Mouse (Mus musculus): ENCODE measurements around the gene Esrrb. TPM values are rescaled to one million over a fixed set of nuclear protein-coding genes. Genes with fewer than 3 reads are reported as not detected.

Esrrb gene
- polyA plus RNA-seq, 1 experiment from 2014 or later = 0.71 TPM

DNA sequence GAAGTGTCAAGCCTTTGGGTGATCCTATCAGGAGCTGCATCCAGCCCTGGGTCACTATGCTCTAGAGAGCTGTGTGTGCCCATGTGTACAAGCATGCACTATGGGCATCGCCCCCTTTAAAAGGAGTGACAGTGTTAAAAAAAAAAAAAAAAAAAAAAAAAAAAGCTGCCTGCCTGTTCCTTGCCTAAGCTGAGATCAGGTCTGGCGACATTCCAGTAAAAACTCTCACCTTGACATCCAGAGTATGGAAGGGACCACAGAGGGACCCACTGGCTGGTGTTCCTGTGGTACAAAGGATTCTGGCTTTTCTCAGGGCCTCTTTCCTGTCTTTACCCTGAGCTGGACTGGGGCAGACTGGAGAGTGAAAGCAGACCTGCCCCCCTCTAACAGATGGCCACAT lies 66.7 kb downstream of the Esrrb start:
- 56% methylated on average over 2 of the region's 2 CpGs for WGBS
- Histone ChIP-seq H3K9me3 (no peaks in the 10 kb centered on the region), H3K27ac (no peak overlapping the region), H3K4me3 (no peak overlapping the region), H3K4me1 (replicated peaks) (peaks cover 22% of the 10 kb centered on the region), H3K27me3 (ENCODE audit: insufficient read depth, poor library complexity, severe bottlenecking) (peaks cover 54% of the 10 kb centered on the region), H3K36me3 (no peaks in the 10 kb centered on the region)
- no peak for DNase-seq (ENCODE audit: low spot score)

- no peaks in the 10 kb centered on the region for H3K9me3 ChIP-seq
- H3K4me1 ChIP-seq (replicated peaks) = peaks cover 20% of the 10 kb centered on the region
- 85% methylated on average over 5 of the region's 5 CpGs for WGBS
- no peak overlapping the region for H3K27ac ChIP-seq
- H3K27me3 ChIP-seq (ENCODE audit: insufficient read depth, poor library complexity, severe bottlenecking) = peaks cover 34% of the 10 kb centered on the region; the same call in 1 of the 2 replicates
- no peak for DNase-seq (ENCODE audit: low spot score)
- no peak overlapping the region for H3K4me3 ChIP-seq
- no peaks in the 10 kb centered on the region for H3K36me3 ChIP-seq
Observed at GRCm38 (mm10) chr12:86431671-86432070, 70.8 kb downstream of the Esrrb start.

DNA sequence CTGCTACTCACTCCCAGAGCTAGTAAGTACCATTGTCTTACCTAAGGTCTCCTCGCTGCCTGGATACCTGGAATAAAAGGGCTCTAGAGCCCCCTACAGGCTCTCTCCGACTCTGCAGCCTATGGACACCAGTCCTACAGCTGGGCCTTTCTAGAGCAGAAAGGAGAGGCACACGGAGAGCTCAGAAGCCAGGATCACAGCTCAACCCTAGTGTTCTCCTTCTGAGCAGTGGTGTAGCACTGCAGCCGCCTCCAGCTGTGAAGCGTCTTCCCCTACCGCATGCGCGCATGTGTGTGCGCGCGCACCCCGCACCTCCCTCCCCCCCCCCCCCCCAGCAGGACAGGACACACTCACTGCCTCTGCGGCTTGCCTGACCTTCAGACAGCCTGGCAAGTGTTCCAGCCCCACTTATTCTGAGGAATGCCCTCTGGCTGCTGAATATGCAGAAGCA lies 72.5 kb downstream of the Esrrb start:
- H3K27me3 ChIP-seq (ENCODE audit: insufficient read depth, poor library complexity, severe bottlenecking) = peaks cover 38% of the 10 kb centered on the region
- H3K4me1 ChIP-seq (replicated peaks) = peaks cover 14% of the 10 kb centered on the region
- peak; percentile 80 for DNase-seq (ENCODE audit: low spot score)
- 4% methylated on average over 13 of the region's 13 CpGs for WGBS
- no peaks in the 10 kb centered on the region for H3K36me3 ChIP-seq
- H3K27ac ChIP-seq = 0 out of 2 replicates have a peak overlapping the region, but pooled peaks have one; percentile 46
- H3K4me3 ChIP-seq = peak overlapping the region; percentile 36
- no peaks in the 10 kb centered on the region for H3K9me3 ChIP-seq

- peaks cover 14% of the 10 kb centered on the region for H3K4me1 ChIP-seq (replicated peaks)
- no peak for DNase-seq (ENCODE audit: low spot score)
- H3K9me3 ChIP-seq = no peaks in the 10 kb centered on the region
- no peak overlapping the region for H3K4me3 ChIP-seq
- peaks cover 28% of the 10 kb centered on the region for H3K27me3 ChIP-seq (ENCODE audit: insufficient read depth, poor library complexity, severe bottlenecking)
- 84% methylated on average over 13 of the region's 13 CpGs for WGBS
- H3K27ac ChIP-seq = no peak overlapping the region
- no peaks in the 10 kb centered on the region for H3K36me3 ChIP-seq
Observed at GRCm38 (mm10) chr12:86435651-86436050, 74.7 kb downstream of the Esrrb start.

- 84% methylated on average over 5 of the region's 5 CpGs for WGBS
- H3K4me3 ChIP-seq = no peak overlapping the region
- 0 out of 2 replicates have a peak, but pooled peaks cover 3% of the 10 kb centered on the region for H3K9me3 ChIP-seq
- H3K4me1 ChIP-seq (replicated peaks) = no peaks in the 10 kb centered on the region
- no peak for DNase-seq (ENCODE audit: low spot score)
- no peaks in the 10 kb centered on the region for H3K27me3 ChIP-seq (ENCODE audit: insufficient read depth, poor library complexity, severe bottlenecking)
- H3K27ac ChIP-seq = no peak overlapping the region
- H3K36me3 ChIP-seq = no peaks in the 10 kb centered on the region
Observed at GRCm38 (mm10) chr12:86450848-86451247, 89.9 kb downstream of the Esrrb start.

DNA sequence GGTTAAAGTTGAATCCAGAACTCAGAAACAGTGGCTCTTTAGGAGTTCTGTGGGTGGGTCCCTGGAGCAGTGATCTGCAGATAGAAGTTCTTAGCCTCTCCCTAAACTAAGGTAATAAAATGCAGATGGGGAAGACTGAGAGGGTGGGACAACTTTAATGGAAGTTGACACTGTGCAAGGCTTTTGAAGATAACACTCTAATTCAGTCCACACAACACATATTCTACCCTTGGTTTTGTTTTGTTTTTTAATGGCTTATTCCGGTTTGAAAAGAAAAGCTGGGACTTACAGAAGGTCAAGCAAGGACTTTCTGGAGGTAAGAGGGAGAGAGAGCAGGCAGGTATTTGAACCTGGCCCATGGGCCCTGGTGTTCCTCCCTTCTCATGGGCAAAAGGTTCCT lies 94.1 kb downstream of the Esrrb start:
- Histone ChIP-seq H3K36me3 (no peaks in the 10 kb centered on the region), H3K4me3 (no peak overlapping the region), H3K27me3 (ENCODE audit: insufficient read depth, poor library complexity, severe bottlenecking) (no peaks in the 10 kb centered on the region), H3K27ac (no peak overlapping the region), H3K4me1 (replicated peaks) (no peaks in the 10 kb centered on the region), H3K9me3 (0 out of 2 replicates have a peak, but pooled peaks cover 3% of the 10 kb centered on the region)
- 85% methylated on average over 1 of the region's 1 CpGs for WGBS
- DNase-seq (ENCODE audit: low spot score) = no peak

GRCm38 (mm10) chr12:86462742-86463470 lies 102.0 kb downstream of the Esrrb start:
- 83% methylated on average over 9 of the region's 9 CpGs for WGBS
- Histone ChIP-seq H3K4me3 (no peak overlapping the region), H3K9me3 (no peaks in the 10 kb centered on the region), H3K4me1 (replicated peaks) (no peaks in the 10 kb centered on the region), H3K36me3 (no peaks in the 10 kb centered on the region), H3K27ac (no peak overlapping the region), H3K27me3 (ENCODE audit: insufficient read depth, poor library complexity, severe bottlenecking) (no peaks in the 10 kb centered on the region)
- no peak for DNase-seq (ENCODE audit: low spot score)

DNA sequence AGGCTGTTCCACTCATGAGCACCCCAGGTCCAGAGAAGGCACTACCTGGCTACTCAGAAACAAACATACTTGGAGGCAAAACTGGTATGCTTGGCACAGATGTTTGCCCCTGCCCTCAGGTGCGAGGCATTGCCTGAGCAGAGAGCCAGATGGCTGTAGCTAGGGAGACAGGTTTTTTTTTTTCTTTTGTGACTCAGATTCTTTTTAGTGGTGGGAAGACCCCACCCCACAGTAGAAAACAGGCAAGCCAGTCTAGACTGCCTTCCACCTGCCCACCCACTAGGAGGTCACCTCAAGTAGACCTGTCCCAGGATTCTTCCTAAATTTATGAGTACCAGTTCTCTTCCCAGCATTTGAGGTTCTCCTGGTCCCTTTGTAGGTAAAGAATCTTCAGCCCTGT lies 103.5 kb downstream of the Esrrb start:
- DNase-seq (ENCODE audit: low spot score) = no peak
- 94% methylated on average over 1 of the region's 1 CpGs for whole genome bisulfite sequencing
- Histone ChIP-seq H3K36me3 (no peaks in the 10 kb centered on the region), H3K9me3 (no peaks in the 10 kb centered on the region), H3K27me3 (ENCODE audit: insufficient read depth, poor library complexity, severe bottlenecking) (no peaks in the 10 kb centered on the region), H3K27ac (no peak overlapping the region), H3K4me3 (no peak overlapping the region), H3K4me1 (replicated peaks) (no peaks in the 10 kb centered on the region)

DNA sequence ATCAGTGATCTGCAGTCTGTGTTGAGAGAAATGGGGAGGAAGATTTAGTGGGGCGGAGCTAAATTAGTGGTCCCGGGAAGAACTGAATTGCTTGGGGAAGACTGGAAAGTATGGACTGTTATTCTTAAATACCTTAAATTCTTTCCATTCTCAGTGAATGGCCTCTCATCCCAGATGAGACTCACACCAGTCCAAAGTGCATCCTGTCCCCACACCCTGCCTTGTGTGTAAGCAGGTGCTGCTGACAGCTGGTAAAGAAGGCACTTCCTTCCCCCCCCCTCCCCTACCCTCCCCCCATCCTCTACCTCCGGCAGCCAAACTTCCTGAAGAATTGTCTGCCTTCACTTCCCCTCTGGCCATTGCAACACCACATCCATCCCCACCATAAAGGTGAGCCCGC lies 105.3 kb downstream of the Esrrb start:
- Histone ChIP-seq H3K4me1 (replicated peaks) (no peaks in the 10 kb centered on the region), H3K27ac (no peak overlapping the region), H3K27me3 (ENCODE audit: insufficient read depth, poor library complexity, severe bottlenecking) (0 out of 2 replicates have a peak, but pooled peaks cover 9% of the 10 kb centered on the region), H3K36me3 (no peaks in the 10 kb centered on the region), H3K4me3 (no peak overlapping the region), H3K9me3 (no peaks in the 10 kb centered on the region)
- 77% methylated on average over 4 of the region's 4 CpGs for WGBS
- no peak for DNase-seq (ENCODE audit: low spot score)

DNA sequence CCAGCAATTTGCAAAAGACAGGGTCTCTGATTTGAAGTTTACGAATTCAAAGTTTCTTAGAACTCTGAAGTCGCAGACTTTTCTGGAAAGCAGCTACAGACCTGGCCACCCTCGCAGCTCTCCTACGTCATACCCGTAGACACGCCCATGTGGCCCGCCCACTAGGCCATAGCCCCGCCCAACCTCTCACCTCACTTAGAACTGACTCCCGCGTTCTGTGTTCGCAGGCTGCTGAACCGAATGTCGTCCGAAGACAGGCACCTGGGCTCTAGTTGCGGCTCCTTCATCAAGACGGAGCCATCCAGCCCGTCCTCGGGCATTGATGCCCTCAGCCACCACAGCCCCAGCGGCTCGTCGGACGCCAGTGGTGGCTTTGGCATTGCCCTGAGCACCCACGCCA lies 109.0 kb downstream of the Esrrb start:
- Histone ChIP-seq H3K4me3 (no peak overlapping the region), H3K9me3 (no peaks in the 10 kb centered on the region), H3K27ac (no peak overlapping the region), H3K4me1 (replicated peaks) (no peaks in the 10 kb centered on the region), H3K27me3 (ENCODE audit: insufficient read depth, poor library complexity, severe bottlenecking) (0 out of 2 replicates have a peak, but pooled peaks cover 9% of the 10 kb centered on the region), H3K36me3 (no peaks in the 10 kb centered on the region)
- no peak for DNase-seq (ENCODE audit: low spot score)
- WGBS = 49% methylated on average over 23 of the region's 23 CpGs

- Histone ChIP-seq H3K27me3 (ENCODE audit: insufficient read depth, poor library complexity, severe bottlenecking) (0 out of 2 replicates have a peak, but pooled peaks cover 9% of the 10 kb centered on the region), H3K4me3 (no peak overlapping the region), H3K4me1 (replicated peaks) (0 out of 2 replicates have a peak, but pooled peaks cover 4% of the 10 kb centered on the region), H3K9me3 (no peaks in the 10 kb centered on the region), H3K27ac (no peak overlapping the region), H3K36me3 (no peaks in the 10 kb centered on the region)
- no peak for DNase-seq (ENCODE audit: low spot score)
- WGBS = 49% methylated on average over 6 of the region's 6 CpGs
Observed at GRCm38 (mm10) chr12:86470912-86471311, 110.0 kb downstream of the Esrrb start.

DNA sequence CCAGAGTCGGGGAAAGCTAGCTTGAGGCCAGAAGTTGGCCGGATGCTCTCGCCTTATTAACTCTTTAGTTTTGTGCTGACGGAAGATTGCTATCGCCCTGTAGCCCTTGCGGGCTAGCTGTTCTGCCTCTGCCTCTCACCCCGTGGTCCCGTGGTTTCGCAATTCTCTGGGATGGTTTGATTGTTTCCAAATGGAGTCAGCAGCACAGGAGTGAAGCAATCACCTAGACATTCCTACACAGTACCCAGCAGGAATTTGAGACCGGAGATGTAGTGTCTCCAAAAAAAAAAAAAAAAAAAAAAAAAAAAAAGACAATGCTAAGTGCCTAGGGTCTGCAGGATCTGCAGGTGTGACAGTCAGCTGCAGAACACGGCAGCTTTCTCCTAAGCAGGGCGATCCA lies 112.7 kb downstream of the Esrrb start:
- Histone ChIP-seq H3K4me1 (replicated peaks) (0 out of 2 replicates have a peak, but pooled peaks cover 4% of the 10 kb centered on the region), H3K27ac (no peak overlapping the region), H3K4me3 (no peak overlapping the region), H3K36me3 (no peaks in the 10 kb centered on the region), H3K27me3 (ENCODE audit: insufficient read depth, poor library complexity, severe bottlenecking) (0 out of 2 replicates have a peak, but pooled peaks cover 9% of the 10 kb centered on the region), H3K9me3 (no peaks in the 10 kb centered on the region)
- DNase-seq (ENCODE audit: low spot score) = no peak
- 68% methylated on average over 12 of the region's 12 CpGs for WGBS

GRCm38 (mm10) chr12:86475994-86476393 lies 115.1 kb downstream of the Esrrb start:
- Histone ChIP-seq H3K36me3 (no peaks in the 10 kb centered on the region), H3K9me3 (no peaks in the 10 kb centered on the region), H3K4me3 (no peak overlapping the region), H3K27ac (no peak overlapping the region), H3K4me1 (replicated peaks) (0 out of 2 replicates have a peak, but pooled peaks cover 4% of the 10 kb centered on the region), H3K27me3 (ENCODE audit: insufficient read depth, poor library complexity, severe bottlenecking) (no peaks in the 10 kb centered on the region)
- WGBS = 86% methylated on average over 7 of the region's 7 CpGs
- DNase-seq (ENCODE audit: low spot score) = no peak

Data from hindbrain, embryonic 10.5 days (tissue).